Mouse (Mus musculus): ENCODE measurements around the gene Slc35f6.

The Slc35f6 gene

GRCm38 (mm10) chr5:30647815-30648560 is at the start of gene Slc35f6:
Gene Slc35f6, plus strand, starts transcription at chr5:30647933.
- H3K36me3 ChIP-seq (ENCODE audit: insufficient read depth, low read length), result peaks cover 35% of the 10 kb centered on the region
- TF ChIP-seq CTCF (conservative IDR thresholded peaks at IDR 0.05; ENCODE audit: low read length) (no peak), POU5F1 (IDR thresholded peaks at IDR 0.05; ENCODE audit: borderline replicate concordance, low read length) (no peak), NANOG (IDR thresholded peaks at IDR 0.05; ENCODE audit: borderline replicate concordance, low read length) (no peak)
- H3K4me1 ChIP-seq (replicated peaks; ENCODE audit: low read depth, low read length), result peaks cover 40% of the 10 kb centered on the region
- H3K27me3 ChIP-seq (ENCODE audit: insufficient read depth, low read length), result peaks cover 4% of the 10 kb centered on the region; the same call in 1 of the 2 replicates
- H3K9me3 ChIP-seq (ENCODE audit: low read length), result no peaks in the 10 kb centered on the region
- peak within 1 kb of the TSS; percentile 96 for H3K4me3 ChIP-seq (replicated peaks; ENCODE audit: low read length)

- H3K9me3 ChIP-seq (ENCODE audit: low read length), result no peaks in the 10 kb centered on the region
- H3K4me1 ChIP-seq (replicated peaks; ENCODE audit: low read depth, low read length), result peaks cover 20% of the 10 kb centered on the region
- H3K27me3 ChIP-seq (ENCODE audit: insufficient read depth, low read length), result peaks cover 44% of the 10 kb centered on the region
- no peak overlapping the region for H3K4me3 ChIP-seq (replicated peaks; ENCODE audit: low read length)
- TF ChIP-seq CTCF (conservative IDR thresholded peaks at IDR 0.05; ENCODE audit: low read length), result no peak
- TF ChIP-seq NANOG (IDR thresholded peaks at IDR 0.05; ENCODE audit: borderline replicate concordance, low read length), result no peak
- no peak for TF ChIP-seq POU5F1 (IDR thresholded peaks at IDR 0.05; ENCODE audit: borderline replicate concordance, low read length)
- H3K36me3 ChIP-seq (ENCODE audit: insufficient read depth, low read length), result no peaks in the 10 kb centered on the region
Observed at GRCm38 (mm10) chr5:30601397-30601796, 46.3 kb upstream of the Slc35f6 start.

- H3K4me1 ChIP-seq (replicated peaks; ENCODE audit: low read depth, low read length), result peaks cover 24% of the 10 kb centered on the region
- H3K36me3 ChIP-seq (ENCODE audit: insufficient read depth, low read length), result no peaks in the 10 kb centered on the region
- no peak for TF ChIP-seq POU5F1 (IDR thresholded peaks at IDR 0.05; ENCODE audit: borderline replicate concordance, low read length)
- TF ChIP-seq NANOG (IDR thresholded peaks at IDR 0.05; ENCODE audit: borderline replicate concordance, low read length), result no peak
- no peak for TF ChIP-seq CTCF (conservative IDR thresholded peaks at IDR 0.05; ENCODE audit: low read length)
- peaks cover 43% of the 10 kb centered on the region for H3K27me3 ChIP-seq (ENCODE audit: insufficient read depth, low read length)
- no peaks in the 10 kb centered on the region for H3K9me3 ChIP-seq (ENCODE audit: low read length)
- no peak overlapping the region for H3K4me3 ChIP-seq (replicated peaks; ENCODE audit: low read length)
Observed at GRCm38 (mm10) chr5:30603255-30603654, 44.5 kb upstream of the Slc35f6 start.

GRCm38 (mm10) chr5:30603926-30604325 is 43.8 kb upstream of the Slc35f6 start:
- H3K36me3 ChIP-seq (ENCODE audit: insufficient read depth, low read length), result no peaks in the 10 kb centered on the region
- H3K4me1 ChIP-seq (replicated peaks; ENCODE audit: low read depth, low read length), result peaks cover 25% of the 10 kb centered on the region
- no peak for TF ChIP-seq CTCF (conservative IDR thresholded peaks at IDR 0.05; ENCODE audit: low read length)
- TF ChIP-seq POU5F1 (IDR thresholded peaks at IDR 0.05; ENCODE audit: borderline replicate concordance, low read length), result no peak
- no peak for TF ChIP-seq NANOG (IDR thresholded peaks at IDR 0.05; ENCODE audit: borderline replicate concordance, low read length)
- H3K4me3 ChIP-seq (replicated peaks; ENCODE audit: low read length), result no peak overlapping the region
- peaks cover 37% of the 10 kb centered on the region for H3K27me3 ChIP-seq (ENCODE audit: insufficient read depth, low read length)
- H3K9me3 ChIP-seq (ENCODE audit: low read length), result no peaks in the 10 kb centered on the region

GRCm38 (mm10) chr5:30604769-30605188 is 43.0 kb upstream of the Slc35f6 start:
- no peaks in the 10 kb centered on the region for H3K9me3 ChIP-seq (ENCODE audit: low read length)
- no peaks in the 10 kb centered on the region for H3K36me3 ChIP-seq (ENCODE audit: insufficient read depth, low read length)
- H3K4me3 ChIP-seq (replicated peaks; ENCODE audit: low read length), result no peak overlapping the region
- TF ChIP-seq NANOG (IDR thresholded peaks at IDR 0.05; ENCODE audit: borderline replicate concordance, low read length) (no peak), CTCF (conservative IDR thresholded peaks at IDR 0.05; ENCODE audit: low read length) (no peak), POU5F1 (IDR thresholded peaks at IDR 0.05; ENCODE audit: borderline replicate concordance, low read length) (no peak)
- H3K4me1 ChIP-seq (replicated peaks; ENCODE audit: low read depth, low read length), result peaks cover 34% of the 10 kb centered on the region
- peaks cover 28% of the 10 kb centered on the region for H3K27me3 ChIP-seq (ENCODE audit: insufficient read depth, low read length)

- Histone ChIP-seq H3K27me3 (ENCODE audit: insufficient read depth, low read length) (peaks cover 21% of the 10 kb centered on the region), H3K4me3 (replicated peaks; ENCODE audit: low read length) (0 out of 2 replicates have a peak overlapping the region, but pooled peaks have one; percentile 17), H3K36me3 (ENCODE audit: insufficient read depth, low read length) (no peaks in the 10 kb centered on the region), H3K4me1 (replicated peaks; ENCODE audit: low read depth, low read length) (peaks cover 43% of the 10 kb centered on the region), H3K9me3 (ENCODE audit: low read length) (no peaks in the 10 kb centered on the region)
- no peak for TF ChIP-seq POU5F1 (IDR thresholded peaks at IDR 0.05; ENCODE audit: borderline replicate concordance, low read length)
- no peak for TF ChIP-seq NANOG (IDR thresholded peaks at IDR 0.05; ENCODE audit: borderline replicate concordance, low read length)
- no peak for TF ChIP-seq CTCF (conservative IDR thresholded peaks at IDR 0.05; ENCODE audit: low read length)
Observed at GRCm38 (mm10) chr5:30605649-30606048, 42.1 kb upstream of the Slc35f6 start.

- TF ChIP-seq POU5F1 (IDR thresholded peaks at IDR 0.05; ENCODE audit: borderline replicate concordance, low read length), result no peak
- TF ChIP-seq NANOG (IDR thresholded peaks at IDR 0.05; ENCODE audit: borderline replicate concordance, low read length), result no peak
- TF ChIP-seq CTCF (conservative IDR thresholded peaks at IDR 0.05; ENCODE audit: low read length), result no peak
- H3K36me3 ChIP-seq (ENCODE audit: insufficient read depth, low read length), result no peaks in the 10 kb centered on the region
- no peaks in the 10 kb centered on the region for H3K9me3 ChIP-seq (ENCODE audit: low read length)
- H3K4me3 ChIP-seq (replicated peaks; ENCODE audit: low read length), result peak overlapping the region; percentile 35
- H3K4me1 ChIP-seq (replicated peaks; ENCODE audit: low read depth, low read length), result peaks cover 52% of the 10 kb centered on the region
- peaks cover 14% of the 10 kb centered on the region for H3K27me3 ChIP-seq (ENCODE audit: insufficient read depth, low read length)
Observed at GRCm38 (mm10) chr5:30606424-30607073, 41.2 kb upstream of the Slc35f6 start.

- Histone ChIP-seq H3K36me3 (ENCODE audit: insufficient read depth, low read length) (no peaks in the 10 kb centered on the region), H3K27me3 (ENCODE audit: insufficient read depth, low read length) (peaks cover 11% of the 10 kb centered on the region), H3K4me3 (replicated peaks; ENCODE audit: low read length) (no peak overlapping the region), H3K4me1 (replicated peaks; ENCODE audit: low read depth, low read length) (peaks cover 68% of the 10 kb centered on the region), H3K9me3 (ENCODE audit: low read length) (no peaks in the 10 kb centered on the region)
- TF ChIP-seq POU5F1 (IDR thresholded peaks at IDR 0.05; ENCODE audit: borderline replicate concordance, low read length), result no peak
- no peak for TF ChIP-seq CTCF (conservative IDR thresholded peaks at IDR 0.05; ENCODE audit: low read length)
- TF ChIP-seq NANOG (IDR thresholded peaks at IDR 0.05; ENCODE audit: borderline replicate concordance, low read length), result no peak
Observed at GRCm38 (mm10) chr5:30609094-30609493, 38.6 kb upstream of the Slc35f6 start.
